Mouse (Mus musculus) embryonic facial prominence, embryonic 11.5 days (tissue): ENCODE data around the gene Ldlrad3. TPM values are rescaled to one million over a fixed set of nuclear protein-coding genes. Genes with fewer than 3 reads are reported as not detected.

Experiments used
- ATAC-seq: fragments of 200-750 bp; cut with Nextera tagmentation; replicated peaks from 2 replicates; pipeline ENCODE4 v1.8.0; 2017; ENCODE audit warnings: low read depth; ENCODE audit not compliant: insufficient number of reproducible peaks, low FRiP score, low TSS enrichment
- DNase-seq: peaks from one replicate; pipeline ENCODE4 v3.0.0-alpha.2; 2015; ENCODE audit warnings: low spot score
- H3K27ac ChIP-seq: fragments of 300-500 bp; sonication (generic); replicated peaks from 2 replicates; pipeline ENCODE4 v1.5.1; 2014; ENCODE audit warnings: mild to moderate bottlenecking, low read depth, low read length, control low read depth
- H3K27me3 ChIP-seq: fragments of 300-500 bp; sonication (generic); 2 replicates; pipeline ENCODE4 v1.6.1; 2014; ENCODE audit warnings: mild to moderate bottlenecking, low read length, moderate library complexity, mixed read lengths; ENCODE audit not compliant: control insufficient read depth, insufficient read depth
- H3K36me3 ChIP-seq: fragments of 300-500 bp; sonication (generic); replicated peaks from 2 replicates; pipeline ENCODE4 v1.6.1; 2014; ENCODE audit warnings: low read depth, mild to moderate bottlenecking, low read length, moderate library complexity, mixed read lengths; ENCODE audit not compliant: control insufficient read depth, insufficient read depth
- H3K4me1 ChIP-seq: fragments of 300-500 bp; sonication (generic); 2 replicates; pipeline ENCODE4 v1.6.1; 2014; ENCODE audit warnings: low read length, mixed read lengths; ENCODE audit not compliant: control insufficient read depth, insufficient read depth
- H3K4me2 ChIP-seq: fragments of 300-500 bp; sonication (generic); 2 replicates; pipeline ENCODE4 v1.6.1; 2014; ENCODE audit warnings: low read depth, mild to moderate bottlenecking, control low read depth, low read length, moderate library complexity
- H3K4me3 ChIP-seq: fragments of 300-500 bp; sonication (generic); 2 replicates; pipeline ENCODE4 v1.5.1; 2014; ENCODE audit warnings: low read depth, low read length, control low read depth
- H3K9ac ChIP-seq: fragments of 300-500 bp; sonication (generic); replicated peaks from 2 replicates; pipeline ENCODE4 v1.6.1; 2014; ENCODE audit warnings: mild to moderate bottlenecking, control low read depth, low read length
- H3K9me3 ChIP-seq: fragments of 300-500 bp; sonication (generic); replicated peaks from 2 replicates; pipeline ENCODE4 v1.6.1; 2016; ENCODE audit warnings: mild to moderate bottlenecking, low read length, inconsistent platforms, mixed read lengths; ENCODE audit not compliant: control insufficient read depth
- WGBS: fragments of 180-500 bp; shearing (Covaris S2); extraction: QIAGEN DNeasy Blood & Tissue Kit; methylation state at CpG from one replicate; pipeline ENCODE4 v1.1.7; 2014; 5-methylcytosine and 5-hydroxymethylcytosine counted together
- polyA plus RNA-seq: library from polyadenylated mRNA; unstranded; fragments of >200 nt; fragmentation: Nextera tagmentation; extraction: Ambion mirVana; gene quantifications from 2 replicates; pipeline ENCODE4 v1.2.1, GENCODE M21; 2014

The Ldlrad3 gene
- polyA plus RNA-seq, 1 experiment from 2014 or later, result 47.6 TPM

- Histone ChIP-seq H3K9me3 (no peaks in the 10 kb centered on the region), H3K9ac (no peak overlapping the region), H3K4me2 (no peak overlapping the region), H3K36me3 (no peaks in the 10 kb centered on the region), H3K27me3 (no peaks in the 10 kb centered on the region), H3K4me1 (no peaks in the 10 kb centered on the region), H3K27ac (no peak overlapping the region), H3K4me3 (no peak overlapping the region)
- ATAC-seq (no peak), DNase-seq (no peak)
- 93% methylated on average over 1 of the region's 1 CpGs for WGBS
Observed at GRCm38 (mm10) chr2:102216817-102217216, 30.6 kb upstream of the Ldlrad3 start.

DNA sequence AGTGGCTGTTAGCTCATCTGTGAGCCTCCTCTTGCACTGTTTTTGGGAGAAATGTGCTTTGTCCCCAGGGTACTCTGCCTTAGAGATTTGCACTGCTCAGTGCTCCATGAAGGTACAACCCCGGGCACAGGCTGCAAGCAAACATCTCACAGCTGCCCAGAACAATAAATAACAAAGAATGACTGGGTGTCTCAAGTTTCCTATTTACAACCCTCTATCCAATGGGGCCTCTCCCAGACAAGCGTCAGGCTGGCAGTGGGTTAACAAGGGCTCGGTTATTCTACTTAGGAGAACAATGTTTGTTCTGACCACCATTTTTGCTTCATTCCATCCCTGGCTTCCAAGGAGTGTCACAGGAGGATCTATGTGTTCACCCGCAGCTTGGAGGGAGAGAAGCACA, 25.9 kb upstream of the Ldlrad3 start:
- ATAC-seq, result no peak; the same call in 1 of the 2 replicates
- H3K4me1 ChIP-seq, result no peaks in the 10 kb centered on the region
- no peak overlapping the region for H3K4me2 ChIP-seq
- 22% methylated on average over 4 of the region's 4 CpGs for WGBS
- H3K9ac ChIP-seq, result no peak overlapping the region
- no peaks in the 10 kb centered on the region for H3K27me3 ChIP-seq
- no peaks in the 10 kb centered on the region for H3K36me3 ChIP-seq
- no peak for DNase-seq
- H3K4me3 ChIP-seq, result no peak overlapping the region
- no peaks in the 10 kb centered on the region for H3K9me3 ChIP-seq
- H3K27ac ChIP-seq, result no peak overlapping the region

- DNase-seq (peak; percentile 10), ATAC-seq (no peak)
- H3K9me3 ChIP-seq, result no peaks in the 10 kb centered on the region
- no peaks in the 10 kb centered on the region for H3K4me1 ChIP-seq
- 9% methylated on average over 14 of the region's 14 CpGs for WGBS
- no peaks in the 10 kb centered on the region for H3K36me3 ChIP-seq
- H3K27me3 ChIP-seq, result no peaks in the 10 kb centered on the region
- no peak overlapping the region for H3K4me3 ChIP-seq
- H3K4me2 ChIP-seq, result no peak overlapping the region
- no peak overlapping the region for H3K9ac ChIP-seq
- H3K27ac ChIP-seq, result no peak overlapping the region
Observed at GRCm38 (mm10) chr2:102205672-102206399, 19.7 kb upstream of the Ldlrad3 start.

GRCm38 (mm10) chr2:102203478-102203877, 17.3 kb upstream of the Ldlrad3 start:
- H3K4me1 ChIP-seq, result no peaks in the 10 kb centered on the region
- H3K4me3 ChIP-seq, result no peak overlapping the region
- H3K9me3 ChIP-seq, result no peaks in the 10 kb centered on the region
- no peak overlapping the region for H3K27ac ChIP-seq
- H3K27me3 ChIP-seq, result no peaks in the 10 kb centered on the region
- H3K4me2 ChIP-seq, result no peak overlapping the region
- DNase-seq (no peak), ATAC-seq (no peak)
- no peak overlapping the region for H3K9ac ChIP-seq
- H3K36me3 ChIP-seq, result no peaks in the 10 kb centered on the region

- no peak overlapping the region for H3K4me2 ChIP-seq
- ATAC-seq, result no peak
- DNase-seq, result no peak
- H3K27ac ChIP-seq, result no peak overlapping the region
- no peaks in the 10 kb centered on the region for H3K9me3 ChIP-seq
- H3K9ac ChIP-seq, result no peak overlapping the region
- 74% methylated on average over 2 of the region's 2 CpGs for WGBS
- H3K36me3 ChIP-seq, result no peaks in the 10 kb centered on the region
- no peak overlapping the region for H3K4me3 ChIP-seq
- H3K4me1 ChIP-seq, result no peaks in the 10 kb centered on the region
- no peaks in the 10 kb centered on the region for H3K27me3 ChIP-seq
Observed at GRCm38 (mm10) chr2:102202211-102202770, 16.1 kb upstream of the Ldlrad3 start.

DNA sequence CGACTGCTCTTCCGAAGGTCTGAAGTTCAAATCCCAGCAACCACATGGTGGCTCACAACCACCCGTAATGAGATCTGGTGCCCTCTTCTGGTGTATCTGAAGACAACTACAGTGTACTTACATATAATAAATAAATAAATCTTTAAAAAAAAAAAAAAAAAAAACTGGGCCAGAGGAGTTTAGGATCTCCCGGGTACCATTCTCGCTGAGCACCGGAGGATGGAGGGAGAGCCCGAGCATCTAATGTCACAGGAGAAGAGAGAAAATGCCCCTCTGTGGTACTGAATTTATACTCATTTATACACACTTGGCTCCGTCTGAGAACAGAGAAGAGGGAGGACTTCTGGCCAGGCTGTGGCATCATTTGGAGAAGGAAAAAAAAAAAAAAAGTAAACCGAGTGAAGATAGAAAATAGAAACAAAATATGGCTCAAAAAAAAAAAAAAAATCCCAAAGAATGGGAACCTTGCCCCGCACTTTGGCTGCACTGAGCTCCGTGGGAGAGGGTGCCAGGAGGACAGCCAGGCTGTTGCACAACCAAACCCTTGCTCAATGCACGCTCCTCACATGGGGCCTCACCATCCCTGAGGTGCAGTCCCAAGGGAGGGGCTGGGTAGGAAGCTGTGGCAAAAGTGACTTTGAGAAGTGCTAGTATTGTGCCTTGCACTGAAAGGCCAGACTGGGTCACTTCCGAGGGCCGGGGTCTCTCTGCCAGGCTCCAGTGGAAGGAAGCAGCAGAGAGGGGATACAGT, 15.2 kb upstream of the Ldlrad3 start:
- no peak for DNase-seq
- WGBS, result 75% methylated on average over 11 of the region's 14 CpGs
- Histone ChIP-seq H3K9me3 (no peaks in the 10 kb centered on the region), H3K4me2 (no peak overlapping the region), H3K27me3 (no peaks in the 10 kb centered on the region), H3K4me3 (no peak overlapping the region), H3K27ac (no peak overlapping the region), H3K36me3 (no peaks in the 10 kb centered on the region), H3K9ac (no peak overlapping the region), H3K4me1 (no peaks in the 10 kb centered on the region)
- no peak for ATAC-seq

DNA sequence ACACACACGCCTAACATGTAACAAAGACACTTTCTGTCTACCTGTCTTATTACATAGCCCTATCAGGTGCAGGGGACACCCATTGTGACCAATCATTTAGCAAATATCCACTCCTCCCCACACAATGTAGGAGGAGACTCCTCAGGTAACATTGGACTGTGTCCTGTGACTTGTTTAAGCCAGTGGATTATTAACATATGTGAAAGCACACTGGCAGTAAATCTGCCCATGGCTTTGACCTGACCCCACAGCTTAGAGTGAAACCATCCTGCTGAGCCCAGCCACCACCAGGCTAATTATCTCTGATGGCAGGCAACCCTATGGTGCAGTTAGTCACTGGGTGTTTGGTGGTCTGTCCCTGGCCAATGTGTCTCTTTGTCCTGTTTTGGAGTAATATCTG, 11.1 kb upstream of the Ldlrad3 start:
- no peaks in the 10 kb centered on the region for H3K27me3 ChIP-seq
- H3K9ac ChIP-seq, result no peak overlapping the region
- ATAC-seq (no peak), DNase-seq (no peak)
- H3K4me2 ChIP-seq, result no peak overlapping the region
- no peak overlapping the region for H3K4me3 ChIP-seq
- no peaks in the 10 kb centered on the region for H3K4me1 ChIP-seq
- no peak overlapping the region for H3K27ac ChIP-seq
- 79% methylated on average over 1 of the region's 1 CpGs for WGBS
- no peaks in the 10 kb centered on the region for H3K9me3 ChIP-seq
- no peaks in the 10 kb centered on the region for H3K36me3 ChIP-seq

DNA sequence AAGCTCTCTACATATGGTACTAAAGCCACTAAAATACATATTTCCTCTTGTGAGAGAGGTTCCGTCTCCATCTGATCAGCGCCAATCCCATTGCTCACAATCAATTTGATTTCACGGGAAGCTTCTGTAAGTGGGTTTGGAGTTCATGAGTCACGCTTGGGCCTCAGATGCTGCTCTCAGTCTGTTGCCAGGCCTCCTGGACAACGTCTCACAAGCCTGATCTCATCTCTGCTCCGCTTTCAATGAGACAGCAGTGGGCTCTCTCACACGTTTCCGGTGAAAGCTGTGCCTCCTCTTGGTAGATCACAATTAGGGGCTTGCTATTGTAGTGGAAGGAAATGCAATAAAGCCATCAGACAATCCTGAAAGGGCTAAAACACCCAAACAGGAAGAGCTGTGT, 10.5 kb upstream of the Ldlrad3 start:
- H3K9ac ChIP-seq, result no peak overlapping the region
- H3K27me3 ChIP-seq, result no peaks in the 10 kb centered on the region
- DNase-seq, result no peak
- H3K4me1 ChIP-seq, result no peaks in the 10 kb centered on the region
- no peak overlapping the region for H3K27ac ChIP-seq
- H3K4me2 ChIP-seq, result no peak overlapping the region
- no peak overlapping the region for H3K4me3 ChIP-seq
- no peaks in the 10 kb centered on the region for H3K36me3 ChIP-seq
- ATAC-seq, result no peak
- no peaks in the 10 kb centered on the region for H3K9me3 ChIP-seq
- WGBS, result 76% methylated on average over 8 of the region's 8 CpGs
